Mouse (Mus musculus): ENCODE results near the gene Krt19.

The Krt19 gene

DNA sequence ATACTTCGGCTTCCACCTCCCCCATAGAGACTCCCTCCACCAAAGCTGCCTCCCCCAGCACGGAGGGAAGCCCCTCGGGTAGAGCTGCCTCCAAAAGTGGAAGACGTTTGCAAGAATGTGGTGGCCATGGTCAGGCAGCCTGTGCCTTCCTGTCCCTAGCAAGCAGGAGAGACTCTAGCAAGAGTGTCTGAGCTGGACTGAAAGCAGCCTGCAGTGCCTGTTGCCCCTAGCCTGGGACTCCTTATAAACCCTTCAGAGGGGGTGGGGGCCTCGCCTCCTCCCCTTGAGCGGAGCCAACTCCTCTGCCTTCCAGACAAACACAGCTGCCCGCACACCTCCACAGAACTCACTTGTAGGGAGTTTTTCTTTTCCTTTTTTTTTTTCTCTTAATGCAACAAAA lies 12.7 kb downstream of the Krt19 start, which contains the start of gene Krt15:
Krt15 (minus strand) TSS at position 198 of the 400 bp plus-strand sequence.
- DNase-seq: no peak

DNA sequence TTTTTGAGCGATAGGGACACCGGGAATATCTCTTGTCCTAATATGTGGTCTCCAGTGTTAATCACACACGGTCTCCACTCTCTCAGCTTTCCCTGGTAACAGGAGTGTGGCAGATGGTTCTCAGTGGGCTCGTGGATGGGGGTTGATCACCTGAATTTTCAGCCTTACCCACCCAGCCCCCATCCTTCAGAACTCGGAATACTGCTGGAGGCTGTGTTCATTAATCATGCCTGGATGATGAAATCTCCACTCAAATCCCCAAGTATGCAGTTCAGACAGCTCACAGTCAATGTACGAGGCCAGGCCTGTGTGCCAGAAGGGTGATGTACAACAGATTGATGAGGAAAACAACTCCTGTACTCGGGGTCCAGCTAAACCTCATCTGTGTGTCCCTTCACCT lies 23.6 kb downstream of the Krt19 start:
- DNase-seq: no peak

DNA sequence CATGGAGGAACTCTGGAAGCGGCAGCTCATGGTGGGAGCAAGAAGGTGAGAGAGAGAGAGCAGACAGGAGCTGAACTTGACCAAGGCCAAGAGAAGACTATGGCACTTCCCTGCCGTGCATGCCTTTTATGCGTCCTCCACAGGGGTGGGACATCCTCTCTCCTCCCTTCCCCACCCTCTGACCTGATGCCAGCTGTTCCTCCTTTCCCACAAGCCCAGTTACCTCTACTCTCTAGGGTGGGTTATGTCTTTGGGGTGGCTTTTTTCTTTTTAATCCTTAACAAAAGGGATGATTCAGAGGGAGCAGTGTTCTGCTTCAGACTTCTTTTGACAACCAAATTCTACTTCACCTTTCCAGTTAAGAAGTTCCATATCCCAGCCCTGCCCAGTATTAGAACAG lies 27.0 kb downstream of the Krt19 start, which contains the start of gene Krt13:
Krt13 (minus strand) TSS at position 101 of the 400 bp plus-strand sequence.
- DNase-seq: no peak

DNA sequence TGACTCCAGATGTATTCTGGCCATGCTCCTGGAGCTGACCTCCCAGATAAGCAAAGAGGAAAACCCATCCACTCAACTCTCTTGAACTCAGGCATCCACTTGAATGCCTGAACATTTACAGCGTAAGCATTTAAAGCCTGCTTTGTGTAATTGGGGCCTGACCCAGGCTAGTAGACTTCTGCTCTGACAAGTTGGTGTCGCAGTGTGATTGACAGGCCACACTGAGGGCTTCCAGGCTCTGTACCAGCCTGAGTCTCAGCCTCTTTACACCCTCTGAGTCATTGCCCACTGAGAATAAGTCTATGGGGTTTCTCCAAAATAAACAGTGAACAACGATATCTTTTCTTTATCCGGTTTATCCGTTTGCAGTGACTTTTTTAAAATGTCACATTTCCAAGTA lies 28.1 kb downstream of the Krt19 start:
- DNase-seq: no peak

DNA sequence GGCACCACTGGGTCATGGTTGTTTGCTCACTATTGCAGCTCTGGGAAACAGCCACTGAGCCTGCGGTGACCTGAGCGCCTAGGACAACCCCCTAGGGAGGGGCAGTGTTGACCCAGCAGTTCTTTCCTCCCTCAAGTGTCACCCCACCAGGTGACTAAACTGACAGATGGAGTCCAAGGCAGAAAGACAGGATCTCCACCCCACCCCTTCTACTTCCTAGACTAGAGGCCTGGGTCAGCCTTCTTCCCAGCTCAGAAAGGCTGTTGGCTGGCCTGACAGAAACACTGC lies 34.8 kb downstream of the Krt19 start:
- no peak for DNase-seq

DNA sequence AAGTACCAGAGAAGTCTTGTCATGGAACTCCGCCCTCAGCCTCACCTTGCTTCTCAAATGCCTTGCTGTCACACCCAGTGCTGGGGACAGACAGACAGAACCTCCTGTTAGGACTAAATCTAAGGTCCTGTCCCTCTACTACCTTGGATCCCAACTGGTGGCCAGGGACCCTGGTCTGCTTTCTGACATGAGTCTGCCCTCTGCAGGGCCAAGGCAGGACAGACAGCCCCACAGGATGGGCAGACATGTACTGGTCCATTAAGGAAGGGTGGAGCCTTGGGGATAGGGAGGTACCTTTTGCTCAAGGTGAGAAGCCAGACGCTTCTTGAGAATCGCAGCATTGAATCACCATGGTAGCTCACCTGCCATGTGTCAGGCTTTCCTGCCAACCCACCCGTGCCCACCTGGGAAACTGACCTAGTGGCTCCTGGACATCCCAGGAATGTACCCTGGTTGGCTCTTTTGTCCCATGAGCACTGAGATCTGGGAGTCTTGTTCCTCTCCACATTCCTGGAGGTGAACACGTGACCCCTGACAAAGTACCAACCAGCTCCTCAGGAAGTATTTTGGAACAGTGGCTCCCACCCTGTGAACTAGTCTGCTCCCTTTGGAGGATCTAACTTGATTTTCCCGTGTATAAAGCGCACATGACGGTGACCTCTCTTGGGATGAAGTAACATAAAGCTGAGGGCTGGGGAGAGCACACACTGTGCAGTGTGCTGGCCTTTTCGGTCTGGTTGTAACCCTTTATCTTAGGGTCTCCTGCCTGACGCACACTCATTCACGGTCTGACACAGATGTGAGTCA lies 35.3 kb downstream of the Krt19 start:
- no peak for DNase-seq

DNA sequence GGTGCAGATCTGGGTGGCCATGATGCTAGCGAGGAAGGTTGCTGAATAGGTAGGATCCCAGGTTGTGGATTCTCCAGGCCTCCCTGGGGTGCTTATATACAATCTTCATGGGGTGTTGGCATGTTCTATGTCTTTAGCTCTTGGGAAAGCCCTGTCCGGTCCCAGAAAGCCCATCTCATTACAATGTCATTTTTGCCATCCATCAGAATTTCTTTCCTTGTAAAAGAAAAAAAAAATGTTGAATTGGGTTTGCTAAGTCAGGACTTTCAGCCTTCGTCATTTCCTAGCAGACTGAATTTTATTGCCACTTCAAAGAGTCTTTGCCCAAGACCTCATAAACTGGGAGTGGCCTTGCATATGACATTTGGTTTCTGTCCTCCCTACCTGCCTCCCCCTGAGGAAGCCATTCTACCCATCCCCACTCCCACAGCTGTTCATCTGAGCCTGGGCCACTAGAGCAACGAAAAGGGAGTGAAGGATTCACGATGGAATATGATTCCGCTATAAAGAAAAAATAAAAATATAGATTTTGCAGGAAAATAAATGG lies 42.8 kb downstream of the Krt19 start, which contains the start of gene Krt36:
Krt36 (minus strand) TSS at position 51 of the 547 bp plus-strand sequence.
- no peak for DNase-seq

DNA sequence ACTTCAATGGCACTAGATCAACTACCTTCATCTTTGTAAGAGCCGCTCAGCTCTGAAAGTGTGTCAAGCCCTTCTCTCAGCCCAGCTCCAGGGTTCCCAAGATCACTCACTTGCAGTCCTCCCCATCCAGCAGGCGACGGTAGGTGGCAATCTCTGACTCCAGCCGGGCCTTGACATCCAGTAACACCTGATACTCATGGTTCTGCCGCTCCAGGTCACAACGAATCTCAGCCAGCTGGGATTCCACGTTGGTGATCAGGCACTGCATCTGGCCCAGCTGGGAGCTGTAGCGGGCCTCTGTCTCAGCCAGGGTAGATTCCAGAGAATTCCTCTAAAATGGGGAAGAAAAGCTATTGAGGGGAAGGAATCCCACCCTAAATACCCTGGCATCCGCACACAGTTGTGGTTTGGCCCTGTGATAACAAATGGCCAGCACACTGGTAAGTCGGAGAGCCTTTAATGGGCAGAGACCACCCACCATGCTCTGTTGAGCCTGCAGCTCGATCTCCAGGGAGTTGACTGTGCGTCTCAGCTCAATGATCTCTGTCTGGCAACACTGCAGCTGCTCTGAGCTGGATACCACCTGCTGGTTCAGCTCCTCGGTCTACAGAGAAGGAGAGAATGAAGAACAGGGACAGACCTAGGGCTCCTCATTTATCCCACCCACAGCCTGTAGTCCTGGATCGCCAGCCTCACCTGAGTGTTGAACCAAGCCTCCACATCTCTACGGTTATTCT lies 45.6 kb downstream of the Krt19 start:
- DNase-seq: no peak

DNA sequence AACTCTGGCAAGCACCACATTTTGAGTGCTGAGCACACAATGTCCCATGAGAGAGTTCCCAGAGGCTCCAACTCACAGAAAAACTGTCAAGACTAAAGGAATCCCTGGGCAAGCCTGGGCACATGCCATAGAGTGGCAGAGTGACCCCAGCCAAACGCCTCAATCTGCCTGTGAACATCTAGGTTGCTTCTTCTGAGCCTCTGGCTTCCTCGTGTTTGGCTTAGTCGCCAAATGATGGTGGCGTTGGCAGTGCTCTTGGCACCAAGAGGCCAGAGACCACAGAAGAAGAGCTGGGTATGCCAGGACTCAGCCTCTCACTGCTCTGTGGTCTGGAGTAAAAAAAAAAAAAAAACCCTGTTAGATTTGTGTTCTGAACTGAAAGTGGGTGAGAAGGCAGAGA lies 48.1 kb downstream of the Krt19 start:
- DNase-seq: no peak

DNA sequence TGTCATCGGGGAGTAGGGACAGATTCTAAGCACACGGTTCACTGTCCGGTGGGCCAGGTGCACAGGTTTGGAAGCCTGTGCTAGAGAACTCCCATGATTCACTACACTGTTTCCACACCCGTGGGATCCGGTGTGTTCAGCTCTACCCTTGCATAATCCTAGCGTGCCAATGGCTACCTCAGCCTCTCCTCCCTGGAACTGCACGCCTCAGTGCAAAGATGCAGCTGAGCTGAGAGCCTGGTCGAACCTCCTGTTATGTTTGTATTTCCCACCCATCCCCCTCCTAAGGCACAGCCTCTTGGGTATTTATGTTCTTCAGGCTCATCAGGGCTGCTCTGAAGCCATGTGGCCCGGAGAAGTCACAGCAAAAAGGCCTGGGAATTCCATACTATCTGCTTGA lies 50.6 kb downstream of the Krt19 start:
- no peak for DNase-seq

DNA sequence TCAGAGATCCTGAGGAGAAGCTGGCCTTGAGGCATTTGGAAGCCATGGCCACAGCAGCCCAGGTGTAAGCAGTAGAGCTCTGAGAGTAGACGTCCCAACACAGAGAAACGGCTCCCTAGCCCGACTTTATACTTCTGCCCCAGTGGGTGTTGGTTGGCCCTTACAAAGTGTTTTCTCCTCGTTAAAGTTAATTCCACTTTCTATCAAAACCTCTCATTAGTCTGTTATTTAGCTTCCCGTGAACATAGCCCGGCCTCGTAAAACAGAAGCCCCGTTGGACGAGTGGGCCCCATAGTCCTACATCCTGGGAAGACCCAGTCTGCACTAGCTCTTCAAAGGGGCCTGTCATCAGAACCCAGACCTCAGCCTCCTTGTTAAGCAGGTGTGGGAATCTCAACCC lies 52.3 kb downstream of the Krt19 start, which contains the start of gene Krt35:
Krt35 (minus strand) TSS at position 101 of the 400 bp plus-strand sequence.
- no peak for DNase-seq

Measured in thymus, adult 18-20 months (tissue).